Mouse (Mus musculus) macrophage (primary cell): ENCODE measurements around the gene Chrm5. TPM values are rescaled to one million over a fixed set of nuclear protein-coding genes. Genes with fewer than 3 reads are reported as not detected.

Experiments used
- H3K27ac ChIP-seq: fragments of 350-480 bp; formaldehyde crosslinking; 2 replicates; pipeline ENCODE4 v1.9.0; 2021
- H3K36me3 ChIP-seq: fragments of 350-480 bp; formaldehyde crosslinking; 2 replicates; pipeline ENCODE4 v1.9.0; 2021; ENCODE audit errors: inconsistent target
- H3K4me3 ChIP-seq: fragments of 350-480 bp; formaldehyde crosslinking; 2 replicates; pipeline ENCODE4 v1.9.0; 2021; ENCODE audit errors: inconsistent target
- H3K79me2 ChIP-seq: fragments of 350-480 bp; formaldehyde crosslinking; 2 replicates; pipeline ENCODE4 v1.9.0; 2021; ENCODE audit errors: inconsistent target
- WGBS: methylation state at CpG from one replicate; pipeline ENCODE4 v1.1.7; 2026; ENCODE audit warnings: inconsistent platforms; ENCODE audit not compliant: missing documents; 5-methylcytosine and 5-hydroxymethylcytosine counted together
- polyA plus RNA-seq: library from polyadenylated mRNA; stranded (reverse); fragments of 250-400 nt; gene quantifications from 3 replicates; pipeline ENCODE4 v1.2.4, GENCODE M21; 2018; ENCODE audit warnings: inconsistent platforms

Chrm5 gene
- polyA plus RNA-seq, 1 experiment from 2014 or later = not detected

DNA sequence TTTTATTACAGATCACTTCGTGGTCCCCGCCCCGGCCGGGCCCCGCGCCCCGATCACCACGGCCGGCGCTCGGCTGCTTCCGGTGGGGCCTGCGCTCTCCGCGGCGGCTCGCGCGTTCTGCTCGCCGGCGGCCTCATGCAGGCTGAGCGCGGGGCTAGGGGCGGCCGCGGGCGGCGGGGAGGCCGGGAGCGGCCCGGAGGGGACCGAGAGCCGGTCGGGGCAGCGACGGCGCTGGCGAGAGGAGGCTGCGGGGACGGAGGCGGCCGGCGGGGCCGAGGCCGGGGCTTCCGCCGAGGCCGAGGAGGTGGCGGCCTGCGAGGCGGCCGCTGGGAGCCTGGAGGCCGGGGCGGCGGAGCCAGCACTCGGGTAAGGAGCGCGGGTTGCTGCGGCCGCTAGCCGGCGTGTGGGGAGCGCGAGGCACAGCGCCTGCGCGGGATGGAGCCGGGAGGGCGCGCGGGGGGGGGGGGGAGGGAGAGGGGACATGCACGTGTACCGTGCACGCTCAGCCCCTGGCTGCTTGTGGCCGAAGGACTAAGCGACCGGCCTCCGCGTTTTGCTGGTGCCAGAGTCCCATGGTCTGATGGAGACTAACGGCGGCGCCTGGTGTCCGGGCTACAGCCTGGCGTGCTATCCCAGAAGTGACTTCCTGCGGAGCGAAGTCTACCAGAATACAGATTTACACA lies 12.4 kb upstream of the Chrm5 start, which contains the start of gene Aven:
Gene Aven, plus strand, starts transcription at position 109 of the 683 bp plus-strand sequence.
- Histone ChIP-seq H3K4me3 (peak within 1 kb of the TSS; percentile 48), H3K36me3 (no peaks in the 10 kb centered on the region), H3K79me2 (no peaks in the 10 kb centered on the region), H3K27ac (peak within 1 kb of the TSS; percentile 48)
- 1% methylated on average over 64 of the region's 87 CpGs for WGBS

DNA sequence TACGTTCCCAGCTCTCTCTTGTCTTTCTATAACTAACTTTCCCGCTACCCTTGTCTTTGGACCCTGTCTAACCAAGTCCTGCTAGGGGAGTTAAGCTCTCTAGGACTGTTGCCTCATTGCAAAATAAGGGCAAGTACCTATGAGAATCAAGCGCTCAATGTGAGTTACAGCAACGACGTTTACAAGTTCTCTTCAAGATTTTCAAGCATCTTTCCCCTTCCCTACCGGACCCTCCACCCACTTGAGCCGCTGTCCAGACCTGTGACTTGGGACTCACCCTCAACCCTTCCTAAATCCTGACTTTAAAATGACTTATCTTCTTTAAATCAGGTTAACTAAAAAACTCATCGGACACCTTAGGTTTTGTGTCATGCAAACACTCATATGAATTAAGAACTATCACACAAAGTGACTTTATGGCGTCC lies 11.9 kb upstream of the Chrm5 start:
- 9% methylated on average over 9 of the region's 9 CpGs for whole genome bisulfite sequencing
- Histone ChIP-seq H3K4me3 (peak overlapping the region; percentile 34), H3K36me3 (no peaks in the 10 kb centered on the region), H3K79me2 (no peaks in the 10 kb centered on the region), H3K27ac (peak overlapping the region; percentile 48)

- H3K36me3 ChIP-seq = no peaks in the 10 kb centered on the region
- no peak overlapping the region for H3K27ac ChIP-seq
- WGBS = 95% methylated on average over 5 of the region's 5 CpGs
- no peak overlapping the region for H3K4me3 ChIP-seq
- H3K79me2 ChIP-seq = no peaks in the 10 kb centered on the region
Measured at GRCm38 (mm10) chr2:112491629-112492028, 11.1 kb upstream of the Chrm5 start.

DNA sequence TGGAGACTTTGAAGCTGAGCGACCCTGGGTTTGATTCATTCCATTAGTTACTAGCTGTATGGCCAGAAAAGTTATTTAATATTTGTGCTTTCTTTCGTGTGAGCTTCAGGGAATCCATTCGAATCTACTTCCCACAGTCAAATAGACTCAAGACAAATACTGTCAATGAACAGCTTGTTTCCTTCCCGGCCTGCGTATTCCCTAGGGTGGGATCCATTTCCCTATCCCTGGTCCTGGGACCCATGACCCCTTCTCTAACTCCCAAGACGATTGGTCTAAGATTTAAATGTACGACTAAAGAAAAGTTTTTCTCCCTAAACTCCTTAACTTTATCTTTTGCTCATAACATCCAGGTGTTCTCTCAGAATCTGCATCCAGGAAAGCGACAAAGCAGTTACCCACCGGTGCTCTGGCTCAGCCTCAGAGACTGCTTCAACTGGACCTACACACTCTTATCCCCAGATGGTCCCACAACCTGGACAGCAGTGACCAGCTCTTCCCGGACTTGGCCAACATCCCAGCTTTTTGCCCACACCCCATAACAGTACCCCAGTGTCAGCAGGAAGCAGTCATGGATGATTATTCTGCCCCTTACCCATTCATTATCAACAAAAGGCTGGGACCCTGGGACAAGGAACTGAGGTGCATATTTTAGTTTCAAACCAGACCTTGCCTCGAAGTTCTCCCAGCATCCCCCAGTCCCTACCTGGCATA lies 10.1 kb upstream of the Chrm5 start:
- Histone ChIP-seq H3K79me2 (no peaks in the 10 kb centered on the region), H3K27ac (no peak overlapping the region), H3K36me3 (no peaks in the 10 kb centered on the region), H3K4me3 (no peak overlapping the region)
- WGBS = 91% methylated on average over 11 of the region's 11 CpGs

DNA sequence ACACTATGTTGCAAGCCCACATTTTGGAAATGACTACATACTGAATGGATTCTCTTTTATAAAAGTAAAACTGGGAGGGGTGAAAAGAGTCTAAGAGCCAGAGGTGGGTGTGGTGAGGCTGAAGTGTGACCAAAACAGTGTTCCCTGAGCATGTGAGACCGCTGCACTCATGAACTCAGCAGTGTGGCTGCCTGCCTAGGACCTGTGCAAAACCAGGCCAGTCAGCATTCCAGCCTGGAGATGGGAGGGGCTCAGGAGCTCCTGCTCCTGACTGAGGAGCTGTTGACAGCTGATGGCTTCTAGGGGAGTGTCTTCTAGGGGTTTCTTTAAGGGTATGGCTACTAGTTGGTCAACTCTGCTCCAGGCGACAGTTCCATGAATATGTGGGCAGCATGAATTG lies 4.3 kb upstream of the Chrm5 start:
- 100% methylated on average over 1 of the region's 2 CpGs for WGBS
- no peak overlapping the region for H3K4me3 ChIP-seq
- no peaks in the 10 kb centered on the region for H3K79me2 ChIP-seq
- H3K36me3 ChIP-seq = no peaks in the 10 kb centered on the region
- H3K27ac ChIP-seq = no peak overlapping the region

DNA sequence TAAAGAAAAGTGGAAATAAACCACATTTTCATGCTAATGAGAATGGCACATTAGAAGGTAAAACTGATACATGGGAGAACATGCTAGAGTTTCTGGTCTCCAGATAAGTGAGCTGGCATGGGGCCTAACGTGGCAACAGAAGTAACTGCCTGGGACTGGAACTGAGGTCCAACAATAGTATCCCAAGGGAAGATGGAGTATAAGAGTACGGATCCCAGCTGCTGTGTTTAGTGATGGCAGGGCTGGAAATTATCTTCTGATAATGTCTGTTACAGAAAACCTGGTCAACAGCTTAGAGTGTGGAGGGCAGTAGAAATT lies 2.7 kb upstream of the Chrm5 start:
- Histone ChIP-seq H3K36me3 (no peaks in the 10 kb centered on the region), H3K27ac (no peak overlapping the region), H3K79me2 (no peaks in the 10 kb centered on the region), H3K4me3 (no peak overlapping the region)
- 82% methylated on average over 2 of the region's 2 CpGs for WGBS

DNA sequence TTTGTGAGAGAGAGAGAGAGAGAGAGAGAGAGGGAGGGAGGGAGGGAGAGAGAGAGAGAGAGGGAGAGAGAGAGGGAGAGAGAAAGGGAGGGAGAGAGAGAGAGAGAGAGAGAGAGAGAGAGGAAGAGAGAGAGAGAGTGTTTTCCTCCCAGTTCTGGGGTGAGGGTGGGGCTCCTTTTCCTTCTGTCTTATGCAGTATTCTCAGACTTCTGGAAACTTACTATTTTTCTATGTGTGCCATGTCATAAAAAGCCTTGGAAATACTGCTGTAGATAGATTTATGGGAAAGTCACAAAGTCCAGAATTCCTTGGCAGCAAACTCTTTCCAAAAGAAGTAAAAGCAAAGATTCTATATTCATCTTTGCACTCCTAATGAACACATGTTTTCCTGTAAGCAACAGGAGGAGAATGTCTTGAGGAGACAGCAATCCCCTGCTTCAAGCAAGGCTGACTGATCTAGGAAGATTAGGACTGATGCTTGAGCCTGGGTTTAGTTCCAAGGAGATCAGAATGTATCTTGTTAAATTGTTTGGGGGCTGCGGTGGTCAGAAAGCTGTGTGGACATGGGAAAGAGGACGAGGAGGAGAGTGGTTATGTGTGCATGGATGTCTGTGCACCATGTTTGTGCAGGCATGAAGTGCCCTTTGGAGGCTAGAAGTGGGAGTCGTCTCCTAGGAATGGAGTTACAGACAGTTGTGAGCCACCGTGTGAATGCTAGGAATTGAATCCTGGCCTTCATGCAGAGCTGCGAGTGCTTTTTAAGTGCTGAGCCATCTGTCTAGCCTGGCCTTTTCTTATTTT lies 2.2 kb upstream of the Chrm5 start:
- Histone ChIP-seq H3K36me3 (no peaks in the 10 kb centered on the region), H3K27ac (no peak overlapping the region), H3K4me3 (no peak overlapping the region), H3K79me2 (no peaks in the 10 kb centered on the region)
- WGBS = 98% methylated on average over 5 of the region's 5 CpGs

DNA sequence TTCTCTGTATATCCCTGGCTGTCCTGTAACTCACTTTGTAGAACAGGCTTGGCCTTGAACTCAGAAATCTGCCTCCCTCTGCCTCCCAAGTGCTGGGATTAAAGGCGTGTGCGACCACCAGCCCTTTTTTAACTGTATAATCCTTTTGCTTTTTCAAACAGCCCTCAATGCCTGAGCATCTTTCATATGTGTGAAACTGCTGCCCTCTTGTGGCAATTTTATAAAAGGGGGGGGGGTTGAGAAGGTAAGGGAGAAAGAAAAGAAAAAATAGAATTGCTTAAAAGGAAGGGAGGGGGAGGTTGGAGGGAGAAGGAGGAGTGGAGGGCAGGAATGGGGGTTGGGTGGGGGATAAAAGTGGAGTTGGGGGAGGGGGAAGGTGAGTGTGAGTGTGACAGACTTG lies 995 bp upstream of the Chrm5 start:
- WGBS = 0% methylated on average over 2 of the region's 2 CpGs
- Histone ChIP-seq H3K79me2 (no peaks in the 10 kb centered on the region), H3K4me3 (no peak overlapping the region), H3K27ac (no peak overlapping the region), H3K36me3 (no peaks in the 10 kb centered on the region)

- Histone ChIP-seq H3K27ac (no peak overlapping the region), H3K36me3 (no peaks in the 10 kb centered on the region), H3K4me3 (no peak overlapping the region), H3K79me2 (no peaks in the 10 kb centered on the region)
- 91% methylated on average over 6 of the region's 6 CpGs for WGBS
Measured at GRCm38 (mm10) chr2:112476554-112476953, 4.0 kb downstream of the Chrm5 start.

DNA sequence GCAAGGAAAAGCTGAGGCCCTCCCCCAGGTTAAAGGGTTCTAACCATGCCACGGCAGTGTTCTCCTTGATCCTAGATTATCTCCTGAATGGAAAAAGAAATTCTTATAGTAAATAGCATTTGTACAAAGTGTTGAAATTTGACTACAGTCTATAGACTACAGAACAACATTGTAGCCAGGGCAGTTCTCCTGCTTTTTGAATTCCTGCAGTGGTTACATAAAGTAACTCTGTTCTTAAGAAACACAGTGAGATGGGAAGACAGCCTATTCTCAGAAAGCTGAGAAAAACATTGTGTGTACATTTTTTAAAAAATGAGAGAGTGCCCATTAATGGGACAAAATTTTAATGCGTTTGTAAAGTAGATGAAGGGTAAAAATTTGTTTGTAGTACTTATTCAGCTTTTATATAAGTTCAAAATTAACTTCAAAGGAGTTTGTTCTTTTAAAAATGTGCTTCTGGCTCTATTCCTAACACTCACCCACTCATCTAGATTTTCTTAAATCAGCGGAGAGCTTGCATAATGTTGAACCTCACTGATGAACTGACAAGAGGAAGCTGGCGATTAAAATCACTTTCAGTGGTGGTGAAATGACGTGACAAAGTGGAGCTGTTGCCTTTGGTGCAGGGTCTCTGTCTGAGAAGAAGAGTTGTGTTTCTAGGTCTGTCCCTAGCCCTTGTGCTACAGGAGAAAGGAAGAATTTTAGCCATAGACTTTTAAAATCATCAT lies 5.4 kb downstream of the Chrm5 start:
- H3K36me3 ChIP-seq = no peaks in the 10 kb centered on the region
- H3K27ac ChIP-seq = no peak overlapping the region
- WGBS = 45% methylated on average over 5 of the region's 5 CpGs
- no peak overlapping the region for H3K4me3 ChIP-seq
- H3K79me2 ChIP-seq = no peaks in the 10 kb centered on the region

- H3K27ac ChIP-seq = no peak overlapping the region
- H3K4me3 ChIP-seq = no peak overlapping the region
- H3K36me3 ChIP-seq = peaks cover 13% of the 10 kb centered on the region
- 91% methylated on average over 2 of the region's 2 CpGs for WGBS
- H3K79me2 ChIP-seq = no peaks in the 10 kb centered on the region
Measured at GRCm38 (mm10) chr2:112472076-112472475, 8.5 kb downstream of the Chrm5 start.

DNA sequence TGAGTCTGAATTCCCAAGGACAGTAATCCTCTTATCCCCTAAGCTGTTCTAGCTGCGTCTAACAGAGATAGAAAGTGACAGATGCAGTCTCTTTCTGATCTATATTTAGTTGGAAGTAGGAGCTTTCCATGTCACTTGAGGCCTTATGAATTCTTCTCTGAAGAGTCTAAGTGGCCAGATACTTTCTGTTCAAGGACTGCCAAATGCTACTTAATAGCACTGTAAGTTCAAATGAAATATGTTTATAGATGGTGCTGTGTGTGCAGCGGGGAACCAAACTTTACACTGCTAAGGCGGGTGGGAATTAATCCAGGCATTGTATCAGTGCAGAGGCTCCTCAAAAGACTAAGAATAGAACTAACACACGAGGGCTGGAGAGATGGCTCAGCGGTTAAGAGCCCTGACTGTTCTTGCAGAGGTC lies 9.6 kb downstream of the Chrm5 start:
- Histone ChIP-seq H3K79me2 (no peaks in the 10 kb centered on the region), H3K4me3 (no peak overlapping the region), H3K36me3 (peaks cover 17% of the 10 kb centered on the region), H3K27ac (no peak overlapping the region)
- WGBS = 92% methylated on average over 5 of the region's 5 CpGs

- Histone ChIP-seq H3K79me2 (no peaks in the 10 kb centered on the region), H3K36me3 (peaks cover 27% of the 10 kb centered on the region), H3K4me3 (no peak overlapping the region), H3K27ac (no peak overlapping the region)
Measured at GRCm38 (mm10) chr2:112469542-112469941, 11.0 kb downstream of the Chrm5 start.

- H3K4me3 ChIP-seq = no peak overlapping the region
- peaks cover 61% of the 10 kb centered on the region for H3K79me2 ChIP-seq
- H3K36me3 ChIP-seq = peaks cover 45% of the 10 kb centered on the region
- H3K27ac ChIP-seq = no peak overlapping the region
- WGBS = 92% methylated on average over 3 of the region's 3 CpGs
Measured at GRCm38 (mm10) chr2:112460557-112460956, 20.0 kb downstream of the Chrm5 start.
